Mouse (Mus musculus) retina, postnatal 7 days (tissue): ENCODE measurements around the gene Stim1.

Source experiments
- DNase-seq: peaks from one replicate; pipeline ENCODE4 v3.0.0-alpha.2; 2012; ENCODE audit warnings: low read depth, low spot score

The Stim1 gene

DNA sequence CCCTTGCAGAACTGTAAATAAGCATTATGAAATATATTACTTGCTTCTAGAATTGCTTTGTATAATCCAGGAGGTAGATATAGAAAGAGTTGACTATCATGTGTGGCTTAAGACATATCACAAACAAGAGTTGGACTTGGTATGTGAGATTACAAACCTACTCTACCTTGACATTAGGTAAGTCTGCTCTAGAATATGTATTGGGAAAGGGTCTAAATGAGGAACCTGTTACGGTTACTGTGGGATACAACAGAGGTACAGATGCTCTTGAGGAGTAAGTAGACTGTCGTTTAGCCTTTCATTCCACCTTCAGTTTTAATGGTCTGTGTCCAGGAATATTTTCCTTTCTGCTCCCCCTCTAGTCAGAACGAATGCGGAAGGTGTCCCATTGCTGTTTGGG is 34.9 kb downstream of the Stim1 start:
- no peak for DNase-seq

DNA sequence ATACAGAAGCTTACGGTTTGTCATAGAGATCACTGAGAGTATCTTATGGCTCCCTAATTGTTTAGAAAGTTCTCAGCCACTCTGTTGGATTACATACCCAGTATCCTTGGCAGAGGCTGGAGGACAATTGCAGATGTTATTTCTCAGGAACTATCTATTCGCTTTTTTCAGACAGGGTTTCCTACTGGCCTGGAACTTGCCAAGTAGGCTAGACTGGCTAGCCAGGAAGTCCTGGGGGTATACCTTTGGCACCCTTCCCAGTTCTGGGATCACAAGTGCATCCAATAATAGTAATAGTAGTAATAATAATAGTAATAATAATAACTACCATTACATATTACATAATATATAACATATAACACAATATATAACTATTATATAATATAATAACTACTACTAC is 38.0 kb downstream of the Stim1 start:
- no peak for DNase-seq

DNA sequence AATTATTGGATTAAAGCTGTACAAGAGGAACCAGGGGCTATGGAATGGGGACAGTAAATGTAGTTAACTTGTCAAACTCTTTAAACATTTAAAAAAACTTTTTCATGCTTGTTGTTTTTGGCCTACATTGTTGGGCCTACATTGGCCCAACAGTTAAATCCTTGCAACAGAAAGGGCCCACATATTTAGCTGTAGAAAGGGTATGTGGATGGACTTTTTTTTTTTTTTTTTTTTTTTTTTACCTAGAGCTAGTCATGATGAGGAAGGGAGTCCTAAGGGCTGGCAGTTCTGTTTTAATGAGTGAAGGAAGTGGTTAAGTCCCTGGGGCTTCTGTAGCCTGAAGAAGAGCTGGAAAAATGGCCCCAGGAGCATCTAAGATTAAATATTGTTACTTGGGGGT is 42.7 kb downstream of the Stim1 start:
- DNase-seq: no peak

DNA sequence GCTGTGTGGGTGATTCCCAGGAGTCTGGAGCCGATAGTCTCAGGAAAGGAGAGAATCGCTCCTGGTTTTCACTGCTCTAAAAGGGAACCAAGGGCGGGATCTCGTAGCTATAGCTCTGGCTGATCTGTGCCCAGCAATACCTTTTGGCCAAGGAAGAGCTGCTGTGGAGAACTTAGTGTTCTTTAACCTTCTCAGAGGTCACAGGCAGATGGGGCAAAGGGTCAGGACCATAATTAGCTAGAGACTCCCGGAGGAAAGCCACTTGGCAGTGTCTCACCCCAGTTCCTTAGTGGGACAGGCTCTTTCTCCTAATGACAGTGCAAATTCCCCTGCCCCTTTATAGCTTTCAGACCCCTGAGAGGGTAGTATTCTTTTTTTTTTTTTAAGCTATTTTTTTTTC is 43.2 kb downstream of the Stim1 start:
- DNase-seq: no peak

DNA sequence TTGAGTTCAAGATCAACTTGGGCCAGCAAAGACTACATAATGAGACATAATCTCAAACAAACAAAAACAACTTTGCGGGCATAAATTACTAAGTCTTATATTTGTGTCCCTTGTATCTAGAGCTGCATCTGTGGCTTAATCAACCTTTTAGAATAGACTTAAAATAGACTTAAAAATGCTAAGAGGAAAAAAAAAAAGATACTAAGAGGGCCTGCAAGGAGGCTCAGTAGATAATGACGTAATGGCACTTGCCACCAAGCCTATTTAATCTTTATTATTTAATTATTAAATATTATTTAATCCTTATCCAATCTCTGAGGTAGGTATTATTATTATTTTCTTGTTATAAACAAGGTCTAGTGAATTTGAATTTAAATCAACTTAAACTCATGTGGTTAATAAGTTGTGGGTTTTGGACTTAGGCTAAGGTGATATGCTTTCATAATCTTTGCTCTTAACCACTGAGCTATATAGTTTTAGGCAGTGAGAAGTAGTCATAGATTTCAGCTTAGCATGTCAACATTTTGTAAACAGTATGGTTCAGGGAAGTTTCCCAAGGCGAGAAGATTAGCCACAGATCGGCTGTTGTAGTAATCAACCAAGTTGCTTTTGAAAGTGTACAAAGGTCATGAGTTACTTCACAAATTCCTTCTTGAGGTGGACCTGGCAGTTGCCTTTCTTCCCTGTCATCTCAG is 45.4 kb downstream of the Stim1 start:
- no peak for DNase-seq

DNA sequence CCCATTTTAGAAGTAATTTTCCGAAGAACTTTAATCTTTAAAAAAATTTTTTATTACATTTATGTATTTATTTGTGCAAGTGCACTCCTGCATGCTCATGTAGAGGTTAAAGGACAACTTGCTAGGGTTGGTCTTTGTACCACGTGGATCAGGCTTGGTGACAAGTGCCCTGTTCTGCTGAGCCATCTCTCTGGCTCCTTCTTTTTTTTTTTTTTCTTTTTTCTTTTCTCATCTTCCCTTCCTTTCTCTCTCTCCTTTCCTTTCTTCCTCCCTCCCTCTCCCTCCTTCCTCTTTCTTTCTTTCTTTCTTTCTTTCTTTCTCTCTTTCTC is 45.9 kb downstream of the Stim1 start:
- no peak for DNase-seq

DNA sequence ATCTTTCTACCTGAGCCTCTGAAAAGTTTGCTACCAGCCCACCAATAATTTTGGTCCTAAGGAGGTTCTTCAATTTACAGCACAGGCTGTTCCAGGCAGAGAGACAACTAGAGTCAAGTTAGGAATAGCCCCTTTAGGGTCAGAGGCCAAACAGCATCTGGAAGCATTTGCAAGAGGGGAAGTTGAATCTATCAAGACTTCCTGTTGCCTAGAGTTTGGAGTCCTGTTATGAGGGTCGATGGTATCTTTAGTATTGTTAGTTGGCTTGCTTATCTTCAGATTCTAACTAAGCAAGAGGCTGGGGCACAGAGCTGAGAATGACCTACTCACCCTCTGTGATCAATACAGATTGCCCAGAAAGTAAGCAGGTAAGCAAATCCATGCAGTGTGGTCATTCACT is 46.5 kb downstream of the Stim1 start:
- DNase-seq: no peak

DNA sequence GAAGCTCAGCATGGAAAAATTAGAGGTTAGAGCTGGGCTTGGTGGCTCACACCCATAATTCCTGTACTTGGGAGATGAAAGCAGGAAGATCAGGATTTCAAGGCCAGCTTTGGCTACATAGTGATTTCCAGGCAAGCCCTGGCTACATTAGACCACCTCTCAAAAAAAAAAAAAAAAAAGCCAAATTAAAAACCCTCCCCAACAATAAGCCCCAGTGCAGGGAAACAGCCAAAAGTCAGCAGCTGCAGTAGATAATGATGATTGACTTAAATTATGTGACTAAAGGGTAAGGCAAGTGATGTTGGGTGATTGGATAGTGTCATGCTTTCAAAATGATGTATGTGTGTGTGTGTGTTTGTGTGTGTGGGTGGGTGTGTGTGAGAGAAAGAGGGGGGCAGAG is 47.3 kb downstream of the Stim1 start:
- DNase-seq: no peak

DNA sequence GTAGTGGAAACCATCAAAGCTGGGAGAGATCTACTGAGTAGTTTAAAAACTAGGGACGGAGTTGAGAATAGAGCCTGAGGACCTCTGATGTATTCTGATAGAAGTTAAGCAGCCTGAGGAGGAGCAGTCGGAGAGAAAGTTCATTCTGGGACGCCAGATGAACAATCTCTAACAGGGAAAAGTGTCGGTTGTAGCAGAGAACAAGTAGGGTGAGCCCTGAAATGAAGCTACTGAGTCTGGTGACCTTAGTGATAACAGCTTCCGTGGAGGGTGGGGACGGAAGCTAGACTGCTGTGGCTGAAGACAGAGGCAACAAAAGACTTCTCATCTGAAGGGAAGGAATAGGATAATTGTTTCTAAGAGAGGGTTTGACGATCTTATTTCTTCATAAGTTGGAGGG is 47.8 kb downstream of the Stim1 start:
- no peak for DNase-seq

DNA sequence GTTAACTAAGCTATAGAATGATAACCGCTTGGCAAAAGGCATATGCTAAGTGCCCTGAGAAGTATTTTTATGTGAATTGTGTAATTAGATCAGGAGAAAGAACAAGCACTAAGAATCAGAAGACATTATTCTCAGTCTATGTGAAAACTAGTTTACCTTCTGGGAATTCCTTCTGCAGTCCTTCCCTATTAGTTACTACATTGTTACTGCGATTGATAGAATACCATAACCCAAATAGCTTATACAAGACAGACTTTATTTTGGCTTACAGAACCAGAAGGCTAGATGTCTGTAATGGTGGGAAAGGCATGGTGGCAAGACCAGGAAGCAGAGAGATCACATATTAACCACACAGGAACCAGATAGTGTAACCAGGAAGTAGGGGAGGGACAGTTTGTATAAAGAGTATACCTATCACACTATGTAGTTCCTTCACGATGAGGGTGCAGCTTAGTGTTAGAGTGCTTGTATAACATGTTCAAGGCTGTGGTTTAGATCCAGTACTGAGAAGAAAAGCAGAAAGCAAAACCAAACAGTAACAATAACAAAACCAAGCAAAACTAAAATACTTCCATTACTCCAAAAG is 50.1 kb downstream of the Stim1 start:
- DNase-seq: no peak

DNA sequence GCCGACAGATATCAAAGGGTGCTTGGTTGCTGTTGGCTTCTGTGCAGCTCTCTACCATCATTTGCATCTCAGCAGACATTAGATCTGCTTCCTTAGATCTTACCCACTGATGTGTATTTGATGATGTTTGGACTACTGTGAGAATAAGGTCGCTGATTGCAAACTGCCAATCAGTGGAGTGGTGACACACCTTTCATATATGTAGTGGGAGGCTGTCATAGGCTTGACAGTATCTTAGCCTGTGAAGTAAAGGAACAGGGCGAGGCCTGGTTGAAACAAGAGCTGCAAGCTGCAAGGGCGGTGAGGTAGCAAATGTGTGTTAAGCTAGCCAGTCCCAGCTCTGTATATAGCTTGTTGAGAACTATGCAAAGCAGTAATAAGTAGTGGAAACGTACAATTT is 54.5 kb downstream of the Stim1 start:
- DNase-seq: no peak

DNA sequence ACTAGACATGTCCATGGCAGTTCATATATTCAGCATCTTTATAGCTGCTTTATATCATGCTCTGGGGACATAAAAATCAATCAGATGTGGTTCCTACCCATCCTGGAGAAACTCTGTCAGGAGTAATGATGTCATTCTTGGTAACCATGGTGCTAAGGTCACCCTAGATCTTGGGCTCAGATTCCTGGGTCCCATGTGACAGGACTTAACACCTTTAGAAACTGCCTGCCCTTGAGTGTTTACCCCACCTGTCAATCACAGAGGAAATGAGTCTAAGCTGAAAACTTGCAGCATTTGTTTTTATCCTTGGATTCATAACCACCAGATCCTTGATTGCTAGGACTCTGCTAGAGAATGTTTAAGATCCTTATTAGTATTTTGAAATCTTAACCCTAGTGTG is 58.7 kb downstream of the Stim1 start:
- no peak for DNase-seq

DNA sequence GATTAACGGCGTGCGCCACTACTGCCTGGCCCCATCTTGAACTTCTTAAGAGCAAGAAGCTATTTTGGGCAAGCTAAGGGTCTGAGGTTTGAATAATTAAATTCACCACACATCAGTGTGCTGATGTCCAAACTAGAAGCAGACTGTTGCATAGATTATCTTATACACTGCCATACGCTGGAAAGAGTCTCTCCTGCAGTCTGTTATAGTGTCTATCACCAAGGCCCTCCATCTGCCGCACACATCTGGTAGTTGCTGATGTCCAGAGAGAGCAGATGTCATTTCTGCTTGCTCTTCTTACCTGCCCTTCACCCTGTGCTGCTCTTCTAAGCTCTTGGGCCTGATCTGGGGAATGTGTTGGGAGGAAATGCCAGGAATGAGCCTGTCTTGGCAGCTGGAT is 62.7 kb downstream of the Stim1 start:
- no peak for DNase-seq

DNA sequence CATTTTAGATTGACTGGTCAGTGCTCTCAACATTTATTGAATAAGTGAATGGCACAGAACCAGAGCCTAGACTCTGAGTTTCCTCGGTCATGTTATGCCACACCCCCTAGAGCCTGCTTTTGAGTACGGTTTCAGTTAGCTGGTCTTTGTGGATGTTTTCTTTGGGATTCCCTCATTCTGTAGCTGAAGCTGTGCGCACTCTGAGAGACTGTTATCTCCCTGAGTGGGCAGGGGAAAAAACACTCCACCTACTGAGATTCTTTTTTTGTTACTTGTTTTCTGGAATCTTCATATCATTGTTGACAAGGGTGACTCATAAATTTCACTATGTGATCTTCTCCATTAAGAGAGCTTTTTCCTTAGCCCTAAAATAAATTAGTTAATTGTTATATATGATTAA is 63.9 kb downstream of the Stim1 start:
- DNase-seq: no peak

DNA sequence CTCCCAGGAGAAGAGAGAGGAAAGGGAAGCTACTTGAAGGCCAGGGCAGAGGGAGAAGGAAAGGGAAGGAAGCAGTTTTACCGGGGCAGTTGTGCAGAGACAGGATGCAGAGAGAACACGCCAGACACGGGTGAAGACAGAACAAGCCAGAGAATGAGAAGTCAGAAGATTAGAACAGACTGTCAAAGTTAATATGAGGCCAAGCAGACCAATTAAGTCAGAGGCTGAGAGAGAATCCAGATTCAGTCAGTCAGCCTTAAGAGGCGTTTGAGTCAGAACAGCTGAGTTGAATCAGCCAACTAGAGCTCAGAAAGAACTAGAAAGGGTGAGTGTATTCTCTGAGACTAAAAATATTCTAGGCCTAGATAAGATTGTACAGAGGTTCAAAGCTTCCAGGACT is 66.1 kb downstream of the Stim1 start:
- DNase-seq: no peak

DNA sequence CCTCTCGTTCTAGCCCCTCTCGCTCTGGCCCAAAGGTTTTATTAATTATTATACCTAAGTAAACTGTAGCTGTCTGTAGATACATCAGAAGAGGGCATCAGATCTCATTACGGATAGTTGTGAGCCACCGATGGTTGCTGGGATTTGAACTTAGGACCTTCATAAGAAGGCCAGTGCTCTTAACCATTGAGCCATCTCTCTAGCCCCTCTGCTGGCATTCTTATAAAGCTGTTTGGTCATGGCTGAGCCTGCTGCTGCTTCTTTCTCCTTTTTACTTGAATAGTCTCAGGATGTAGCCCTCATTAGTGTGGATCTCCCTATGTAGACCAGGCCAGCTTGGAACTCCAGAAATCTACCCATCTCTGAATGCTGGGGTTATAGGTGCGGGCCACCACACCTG is 69.7 kb downstream of the Stim1 start:
- DNase-seq: no peak

DNA sequence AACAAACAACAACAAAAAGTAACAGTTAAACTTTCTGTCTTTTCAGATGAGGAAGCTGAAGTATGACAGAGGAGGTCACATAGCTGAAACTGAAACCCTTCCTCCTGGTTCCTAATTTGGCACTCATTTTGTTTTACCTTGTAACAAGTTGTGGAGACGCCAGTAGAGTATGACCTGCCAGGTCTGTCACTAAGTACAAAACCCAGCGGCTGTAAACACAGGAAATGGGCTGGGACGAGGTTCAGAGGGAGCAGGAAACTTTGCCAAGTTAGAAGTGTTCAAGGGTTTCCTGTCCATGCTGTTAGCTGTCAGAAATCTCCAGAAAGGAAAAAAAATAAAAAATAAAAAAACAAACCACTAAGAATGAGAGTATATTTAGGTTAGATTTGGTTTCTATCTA is 70.3 kb downstream of the Stim1 start:
- DNase-seq: no peak

DNA sequence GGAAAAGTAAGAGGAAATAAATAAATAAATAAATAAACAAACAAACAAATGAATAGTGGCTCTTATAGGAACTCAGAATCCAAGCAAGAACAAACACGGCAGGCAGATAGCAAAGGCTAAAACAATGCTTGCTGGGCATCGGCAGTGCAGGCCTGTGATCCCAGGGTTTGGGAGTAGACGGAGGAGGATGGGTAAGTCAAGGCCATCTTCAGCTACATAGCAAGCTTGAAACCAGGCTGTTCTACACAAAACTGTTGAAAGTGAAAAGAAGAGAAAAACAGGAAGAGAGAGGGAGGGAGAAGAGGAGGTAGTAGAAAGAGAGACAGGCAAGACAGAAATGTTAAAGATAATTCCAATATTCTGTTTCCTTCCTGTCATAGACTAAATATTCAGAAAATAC is 71.3 kb downstream of the Stim1 start:
- no peak for DNase-seq

DNA sequence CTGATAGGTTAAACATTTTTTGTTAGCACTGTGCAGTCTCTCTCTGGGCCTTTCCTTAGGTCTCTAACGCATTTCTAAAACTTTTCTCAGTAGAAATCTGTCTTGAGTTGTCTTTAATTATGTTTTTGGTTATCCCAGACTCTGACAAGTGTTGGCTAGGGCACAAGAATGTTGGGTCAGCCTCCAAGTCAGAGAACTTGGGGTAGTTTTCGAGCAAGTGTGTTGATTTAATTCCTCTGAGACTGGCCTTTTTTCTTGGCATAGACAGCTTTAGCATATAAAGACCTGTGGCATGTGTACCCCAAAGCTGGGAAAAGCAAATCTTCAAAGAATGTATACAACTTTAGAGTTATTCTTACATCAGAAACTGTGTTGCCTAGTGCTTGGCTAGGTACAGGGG is 78.3 kb downstream of the Stim1 start:
- no peak for DNase-seq

DNA sequence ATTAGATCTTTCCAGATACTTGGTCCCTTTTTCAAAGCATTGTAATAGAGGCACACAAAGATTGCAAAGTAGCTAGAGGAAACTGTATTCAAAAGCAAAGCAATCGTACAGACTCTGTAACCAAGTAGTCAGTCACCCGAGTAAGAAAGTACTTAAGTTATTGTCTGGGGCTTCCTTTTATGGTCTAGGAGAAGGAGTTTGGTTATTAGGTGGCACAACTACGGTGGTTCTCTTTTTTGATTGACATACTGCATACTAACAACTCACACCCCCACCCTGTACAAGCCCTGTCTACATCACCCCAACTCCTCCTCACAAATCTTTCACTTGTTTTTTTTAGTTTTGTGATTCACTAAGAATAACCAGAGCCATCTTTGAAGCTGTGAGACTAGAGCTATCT is 79.7 kb downstream of the Stim1 start:
- no peak for DNase-seq

DNA sequence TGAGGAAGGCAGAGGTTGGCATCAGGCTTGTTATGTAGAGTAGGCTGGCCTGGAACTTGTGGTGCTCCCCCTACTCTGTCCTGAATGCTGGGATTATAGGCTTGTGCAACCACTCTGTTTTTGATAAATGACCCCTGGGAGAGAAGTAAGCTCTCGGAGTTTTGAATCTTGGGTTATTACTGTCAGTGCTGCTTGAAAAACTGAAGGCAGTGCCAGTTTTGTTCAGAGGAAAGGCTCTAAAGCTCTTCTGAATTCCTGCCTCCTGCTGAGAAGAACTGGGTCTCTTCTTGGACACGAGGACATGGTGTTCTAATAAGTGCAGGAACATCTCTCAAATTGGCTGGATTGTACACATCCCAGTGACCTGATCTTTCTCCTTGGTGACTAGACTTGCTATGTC is 81.1 kb downstream of the Stim1 start:
- no peak for DNase-seq

DNA sequence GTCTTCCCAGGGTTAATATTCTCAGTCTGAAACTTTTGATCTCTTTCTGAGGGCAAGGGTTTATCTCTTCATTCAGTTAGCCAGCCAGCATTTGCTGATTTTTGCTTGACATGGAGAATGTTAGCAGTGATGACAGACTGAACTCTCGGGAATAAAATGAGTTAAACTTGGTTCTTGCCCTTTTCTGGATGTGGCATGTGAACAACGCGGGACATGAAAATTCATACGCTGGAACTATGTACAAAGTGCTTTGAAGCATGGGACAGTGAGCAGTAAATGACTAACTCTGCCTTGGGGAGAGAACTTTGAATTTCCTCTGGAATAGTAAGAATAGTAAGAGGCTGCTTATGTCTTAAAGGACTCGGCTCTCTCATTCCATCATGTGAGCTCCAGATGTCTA is 81.6 kb downstream of the Stim1 start:
- DNase-seq: no peak

DNA sequence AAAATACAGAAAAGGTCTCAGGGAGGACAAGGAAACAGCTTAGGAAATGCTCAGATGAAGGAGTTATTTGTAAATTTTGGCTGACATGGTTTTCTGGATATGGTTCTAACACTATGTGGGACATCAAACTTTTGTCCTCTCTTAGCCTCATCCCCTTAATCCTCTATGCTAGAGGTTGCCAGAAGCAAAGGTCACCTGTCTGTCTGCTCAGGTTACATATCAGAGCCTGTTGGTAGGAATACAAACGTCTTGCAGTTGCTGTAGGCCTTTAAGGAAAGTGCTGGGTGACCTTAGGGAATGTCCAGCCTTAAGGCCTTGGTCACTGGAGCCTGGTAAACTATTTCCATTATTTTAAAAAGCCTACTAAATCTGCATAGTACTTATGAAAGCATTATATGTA is 85.8 kb downstream of the Stim1 start:
- DNase-seq: no peak

DNA sequence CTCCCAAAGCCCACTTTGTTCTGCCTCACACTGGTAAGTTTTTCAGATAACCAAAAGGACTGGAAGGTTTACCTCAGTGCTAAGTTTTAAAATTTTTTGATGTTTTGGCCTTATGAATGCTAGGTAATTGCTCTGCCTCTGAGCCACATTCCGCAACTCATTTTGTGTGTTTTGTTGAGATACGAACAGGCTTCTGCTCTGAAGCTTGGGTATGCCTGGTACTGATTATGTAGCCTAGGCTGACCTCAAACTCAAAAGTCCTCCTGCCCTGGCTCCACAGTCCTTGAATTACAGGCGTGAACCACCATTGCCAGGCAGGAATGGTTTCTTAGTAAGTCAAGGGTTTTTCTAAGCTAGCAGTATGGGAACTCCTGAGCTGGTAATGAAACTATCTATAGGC is 90.5 kb downstream of the Stim1 start:
- DNase-seq: no peak
